Mouse (Mus musculus): ENCODE measurements around the gene Akt2. TPM values are rescaled to one million over a fixed set of nuclear protein-coding genes. Genes with fewer than 3 reads are reported as not detected.
"Not testable (repeated sequence)": the region's sequence is repeated elsewhere in the genome, so short reads cannot be mapped to it uniquely, and the experiment has no call there.

The Akt2 gene
- polyA plus RNA-seq, 1 experiment from 2014 or later = 74.8 TPM

DNA sequence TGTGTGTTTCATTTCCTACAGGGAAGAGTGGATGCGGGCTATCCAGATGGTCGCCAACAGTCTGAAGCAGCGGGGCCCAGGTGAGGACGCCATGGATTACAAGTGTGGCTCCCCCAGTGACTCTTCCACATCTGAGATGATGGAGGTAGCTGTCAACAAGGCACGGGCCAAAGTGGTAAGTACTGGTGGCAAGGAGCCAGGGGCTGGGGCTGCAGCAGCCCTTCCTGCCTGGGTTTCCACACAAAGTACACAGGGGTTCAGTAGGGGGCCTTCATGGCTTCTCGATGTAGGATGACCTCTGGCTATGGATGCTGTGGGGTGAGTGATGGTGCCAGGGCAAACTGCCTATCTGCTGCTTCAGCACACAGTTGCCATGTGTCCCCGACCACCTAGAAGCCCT lies 37.5 kb downstream of the Akt2 start:
- H3K4me1 ChIP-seq; H3K9me3 ChIP-seq; H3K27ac ChIP-seq; H3K27me3 ChIP-seq (replicated peaks); H3K9ac ChIP-seq; ATAC-seq (ENCODE audit: low FRiP score, low read depth); H3K4me3 ChIP-seq; H3K4me2 ChIP-seq (replicated peaks): not testable (repeated sequence)
- peaks cover 80% of the 10 kb centered on the region for H3K36me3 ChIP-seq
- WGBS = 96% methylated on average over 7 of the region's 7 CpGs

DNA sequence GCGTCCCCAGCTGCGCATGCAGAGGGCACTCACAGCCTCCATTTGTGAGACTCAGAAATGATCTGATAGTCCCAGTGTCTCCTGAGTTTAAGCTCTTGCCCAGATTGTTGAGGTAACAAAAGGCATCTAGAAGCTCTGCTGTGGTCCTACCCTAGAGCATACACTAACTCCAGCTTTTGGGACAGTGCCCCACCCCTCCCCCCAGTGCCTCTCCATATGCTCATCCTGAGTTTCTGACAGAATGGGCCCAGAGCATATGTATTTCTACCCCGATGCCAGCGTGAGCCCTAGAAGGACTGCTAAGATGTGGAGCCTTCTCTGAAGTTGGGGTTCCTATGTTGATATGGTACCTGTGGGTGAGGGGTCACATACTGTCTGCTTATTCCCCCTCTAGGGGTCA lies 40.1 kb downstream of the Akt2 start:
- ATAC-seq (ENCODE audit: low FRiP score, low read depth) = no peak
- Histone ChIP-seq H3K4me2 (replicated peaks) (no peak overlapping the region), H3K4me1 (no peaks in the 10 kb centered on the region), H3K9me3 (no peaks in the 10 kb centered on the region), H3K27me3 (replicated peaks) (no peaks in the 10 kb centered on the region), H3K9ac (no peak overlapping the region), H3K36me3 (peaks cover 81% of the 10 kb centered on the region), H3K4me3 (no peak overlapping the region), H3K27ac (no peak overlapping the region)
- WGBS = 97% methylated on average over 4 of the region's 4 CpGs

- ATAC-seq (ENCODE audit: low FRiP score, low read depth) = no peak
- 90% methylated on average over 6 of the region's 6 CpGs for WGBS
- Histone ChIP-seq H3K27ac (no peak overlapping the region), H3K9ac (no peak overlapping the region), H3K9me3 (no peaks in the 10 kb centered on the region), H3K4me1 (no peaks in the 10 kb centered on the region), H3K4me3 (no peak overlapping the region), H3K36me3 (peaks cover 81% of the 10 kb centered on the region), H3K27me3 (replicated peaks) (no peaks in the 10 kb centered on the region), H3K4me2 (replicated peaks) (no peak overlapping the region)
Observed at GRCm38 (mm10) chr7:27633166-27633565, 41.8 kb downstream of the Akt2 start.

DNA sequence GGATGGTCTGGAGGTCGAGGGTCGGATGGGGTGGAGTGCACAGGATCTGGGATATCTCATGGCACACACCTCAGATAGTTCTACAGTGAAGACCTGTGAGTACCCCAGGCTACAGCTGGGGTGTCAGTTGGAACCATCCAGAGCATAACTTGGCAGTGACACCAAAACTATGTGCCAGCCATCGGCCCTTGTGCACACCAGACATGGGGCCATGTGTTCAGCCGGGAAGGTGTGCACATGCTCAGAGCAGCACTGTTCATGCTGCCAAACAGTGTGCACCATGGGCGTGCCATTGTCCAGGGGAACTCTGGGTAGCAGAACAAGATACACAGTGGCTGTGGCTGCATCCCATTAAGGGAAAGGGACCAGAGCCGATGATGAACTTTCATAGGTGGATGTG lies 43.3 kb downstream of the Akt2 start:
- Histone ChIP-seq H3K4me2 (replicated peaks) (no peak overlapping the region), H3K27ac (no peak overlapping the region), H3K9me3 (no peaks in the 10 kb centered on the region), H3K9ac (no peak overlapping the region), H3K36me3 (peaks cover 70% of the 10 kb centered on the region), H3K4me1 (no peaks in the 10 kb centered on the region), H3K4me3 (no peak overlapping the region), H3K27me3 (replicated peaks) (no peaks in the 10 kb centered on the region)
- WGBS = 95% methylated on average over 6 of the region's 6 CpGs
- ATAC-seq (ENCODE audit: low FRiP score, low read depth) = no peak

- H3K9me3 ChIP-seq; ATAC-seq (ENCODE audit: low FRiP score, low read depth); H3K9ac ChIP-seq; H3K4me2 ChIP-seq (replicated peaks); H3K27ac ChIP-seq; H3K27me3 ChIP-seq (replicated peaks); H3K4me1 ChIP-seq; H3K4me3 ChIP-seq: not testable (repeated sequence)
- 94% methylated on average over 2 of the region's 2 CpGs for WGBS
- H3K36me3 ChIP-seq = peaks cover 68% of the 10 kb centered on the region
Observed at GRCm38 (mm10) chr7:27635094-27635493, 43.7 kb downstream of the Akt2 start.

DNA sequence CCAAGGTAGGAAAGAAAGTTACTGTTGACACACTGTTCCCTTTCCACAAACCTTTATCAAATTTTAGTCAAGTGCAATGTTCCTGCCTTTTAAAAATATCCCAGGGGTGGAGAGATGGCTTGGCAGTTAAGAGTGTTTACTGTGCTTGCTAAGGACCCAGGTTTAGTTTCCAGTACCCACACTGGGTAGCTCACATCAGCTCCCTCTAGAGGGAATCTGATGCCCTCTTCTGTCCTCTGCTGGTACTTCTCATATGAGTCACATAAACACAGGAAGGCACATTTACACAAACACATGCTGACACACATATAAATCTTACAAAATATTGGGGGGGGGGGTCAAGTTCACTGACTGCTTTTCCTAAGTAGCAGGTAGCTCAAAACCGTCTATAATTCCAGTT lies 53.1 kb downstream of the Akt2 start:
- Histone ChIP-seq H3K9me3 (no peaks in the 10 kb centered on the region), H3K9ac (no peak overlapping the region), H3K4me2 (replicated peaks) (no peak overlapping the region), H3K27ac (no peak overlapping the region), H3K36me3 (0 out of 2 replicates have a peak, but pooled peaks cover under 1% of the 10 kb centered on the region), H3K27me3 (replicated peaks) (no peaks in the 10 kb centered on the region), H3K4me3 (no peak overlapping the region), H3K4me1 (no peaks in the 10 kb centered on the region)
- WGBS = 68% methylated on average over 1 of the region's 1 CpGs
- ATAC-seq (ENCODE audit: low FRiP score, low read depth) = no peak

- 85% methylated on average over 7 of the region's 7 CpGs for WGBS
- H3K4me3 ChIP-seq = no peak overlapping the region
Observed at GRCm38 (mm10) chr7:27646516-27646915, 55.2 kb downstream of the Akt2 start.

DNA sequence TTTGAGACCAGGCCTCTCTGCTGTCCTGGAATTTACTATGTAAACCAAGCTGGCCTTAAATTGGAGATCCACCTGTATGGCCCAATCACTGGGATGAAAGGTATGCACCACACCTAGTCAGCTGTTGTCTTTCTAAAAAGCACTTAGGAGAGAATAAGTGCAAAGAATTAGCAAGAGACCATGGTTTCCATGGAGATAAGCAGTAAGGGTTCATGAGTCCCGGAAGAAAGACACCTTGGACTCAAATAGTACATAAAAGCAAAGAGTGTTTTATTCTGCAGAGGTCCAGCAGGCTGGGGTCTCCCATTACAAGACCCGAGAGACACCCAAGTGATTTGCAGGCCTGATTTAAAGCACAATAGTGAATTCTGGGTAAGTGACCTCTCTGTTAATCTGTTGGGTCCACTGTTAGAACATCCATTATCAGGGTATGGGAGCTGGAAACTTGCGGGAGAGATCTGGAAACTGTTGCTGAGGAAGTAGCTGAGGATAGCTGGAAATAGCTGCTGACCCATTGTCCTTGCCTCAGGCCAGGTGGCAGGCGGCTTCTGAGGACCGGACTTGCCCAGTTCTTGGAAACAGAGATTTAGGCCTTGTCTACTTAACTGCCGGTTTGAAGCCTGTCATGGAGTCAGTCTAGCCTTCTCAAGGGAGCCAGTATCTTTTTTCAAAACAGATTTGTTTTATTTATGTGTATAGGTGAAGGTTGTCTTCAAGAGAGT lies 56.1 kb downstream of the Akt2 start:
- no peaks in the 10 kb centered on the region for H3K36me3 ChIP-seq
- H3K4me3 ChIP-seq = no peak overlapping the region
- H3K9me3 ChIP-seq = no peaks in the 10 kb centered on the region
- WGBS = 84% methylated on average over 6 of the region's 6 CpGs
- no peak overlapping the region for H3K9ac ChIP-seq
- H3K4me2 ChIP-seq (replicated peaks) = no peak overlapping the region
- H3K27ac ChIP-seq = no peak overlapping the region
- H3K27me3 ChIP-seq (replicated peaks) = peaks cover 3% of the 10 kb centered on the region
- no peaks in the 10 kb centered on the region for H3K4me1 ChIP-seq
- ATAC-seq (ENCODE audit: low FRiP score, low read depth) = no peak

More at GRCm38 (mm10) chr7:27646516-27646915, 55.2 kb downstream of the Akt2 start:
- Histone ChIP-seq H3K4me1 (no peaks in the 10 kb centered on the region), H3K9me3 (no peaks in the 10 kb centered on the region), H3K27me3 (replicated peaks) (no peaks in the 10 kb centered on the region), H3K27ac (no peak overlapping the region), H3K36me3 (no peaks in the 10 kb centered on the region), H3K9ac (no peak overlapping the region), H3K4me2 (replicated peaks) (no peak overlapping the region)
- no peak for ATAC-seq (ENCODE audit: low FRiP score, low read depth)

GRCm38 (mm10) chr7:27649723-27650122 lies 58.4 kb downstream of the Akt2 start:
- no peak overlapping the region for H3K27ac ChIP-seq
- H3K4me2 ChIP-seq (replicated peaks) = no peak overlapping the region
- H3K9me3 ChIP-seq = no peaks in the 10 kb centered on the region
- peaks cover 16% of the 10 kb centered on the region for H3K27me3 ChIP-seq (replicated peaks)
- H3K9ac ChIP-seq = no peak overlapping the region
- 92% methylated on average over 11 of the region's 11 CpGs for WGBS
- peaks cover 5% of the 10 kb centered on the region; the same call in 1 of the 2 replicates for H3K4me1 ChIP-seq
- H3K36me3 ChIP-seq = no peaks in the 10 kb centered on the region
- no peak overlapping the region for H3K4me3 ChIP-seq
- ATAC-seq (ENCODE audit: low FRiP score, low read depth) = no peak

- Histone ChIP-seq H3K4me1 (peaks cover 5% of the 10 kb centered on the region; the same call in 1 of the 2 replicates), H3K4me3 (no peak overlapping the region)
- 7% methylated on average over 10 of the region's 10 CpGs for whole genome bisulfite sequencing
Observed at GRCm38 (mm10) chr7:27650949-27651348, 59.6 kb downstream of the Akt2 start.

DNA sequence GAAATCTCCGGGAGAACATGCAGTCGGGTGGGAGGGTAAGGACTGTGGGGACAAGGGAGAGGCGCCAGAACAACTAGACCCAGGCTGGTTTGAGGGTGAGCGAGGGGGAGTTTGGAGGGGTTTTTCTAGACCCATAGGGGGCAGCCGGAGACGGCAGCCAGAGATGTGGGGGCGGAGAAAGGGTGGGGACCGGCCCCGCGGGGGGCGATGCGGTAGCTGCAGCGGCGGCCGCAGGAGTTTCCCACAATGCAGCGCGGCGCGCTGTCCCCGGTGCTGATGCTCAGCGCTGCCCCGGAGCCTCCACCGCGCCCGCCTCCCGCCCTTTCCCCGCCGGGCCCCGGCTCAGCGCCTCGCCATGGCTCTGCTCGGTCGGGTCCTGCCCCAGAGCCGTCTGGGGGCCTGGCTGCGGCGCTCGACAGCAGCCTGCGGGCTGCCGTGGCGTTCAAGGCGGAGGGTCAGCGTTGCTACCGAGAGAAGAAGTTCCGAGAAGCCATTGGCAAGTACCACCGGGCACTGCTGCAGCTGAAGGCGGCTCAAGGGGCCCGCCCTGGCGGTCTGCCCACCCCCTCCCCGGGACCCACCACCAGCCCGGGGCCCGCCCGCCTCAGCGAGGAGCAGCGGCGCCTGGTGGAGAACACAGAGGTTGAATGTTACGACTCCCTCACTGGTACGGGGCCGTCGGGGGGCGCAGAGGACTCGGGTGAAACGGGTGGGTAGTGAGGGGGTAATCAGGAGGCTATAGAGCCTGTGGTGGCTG lies 62.5 kb downstream of the Akt2 start, which contains the start of gene Ttc9b:
Gene Ttc9b (plus strand): TSS at position 235 of the 757 bp plus-strand sequence.
- Histone ChIP-seq H3K4me2 (replicated peaks) (peak within 1 kb of the TSS; percentile 84), H3K4me1 (peaks cover 5% of the 10 kb centered on the region; the same call in 1 of the 2 replicates), H3K9me3 (no peaks in the 10 kb centered on the region), H3K9ac (peak within 1 kb of the TSS; percentile 81), H3K4me3 (peak within 1 kb of the TSS; percentile 57), H3K36me3 (peaks cover 32% of the 10 kb centered on the region), H3K27ac (peak within 1 kb of the TSS; percentile 47; the same call in 1 of the 2 replicates), H3K27me3 (replicated peaks) (peaks cover 47% of the 10 kb centered on the region)
- WGBS = 3% methylated on average over 62 of the region's 62 CpGs
- ATAC-seq (ENCODE audit: low FRiP score, low read depth) = peak; percentile 70

More at GRCm38 (mm10) chr7:27650949-27651348, 59.6 kb downstream of the Akt2 start:
- H3K9me3 ChIP-seq = no peaks in the 10 kb centered on the region
- H3K27ac ChIP-seq = no peak overlapping the region
- no peak for ATAC-seq (ENCODE audit: low FRiP score, low read depth)
- peaks cover 4% of the 10 kb centered on the region; the same call in 1 of the 2 replicates for H3K36me3 ChIP-seq
- peak overlapping the region; percentile 18; the same call in 1 of the 2 replicates for H3K4me2 ChIP-seq (replicated peaks)
- H3K27me3 ChIP-seq (replicated peaks) = peaks cover 24% of the 10 kb centered on the region
- no peak overlapping the region for H3K9ac ChIP-seq

DNA sequence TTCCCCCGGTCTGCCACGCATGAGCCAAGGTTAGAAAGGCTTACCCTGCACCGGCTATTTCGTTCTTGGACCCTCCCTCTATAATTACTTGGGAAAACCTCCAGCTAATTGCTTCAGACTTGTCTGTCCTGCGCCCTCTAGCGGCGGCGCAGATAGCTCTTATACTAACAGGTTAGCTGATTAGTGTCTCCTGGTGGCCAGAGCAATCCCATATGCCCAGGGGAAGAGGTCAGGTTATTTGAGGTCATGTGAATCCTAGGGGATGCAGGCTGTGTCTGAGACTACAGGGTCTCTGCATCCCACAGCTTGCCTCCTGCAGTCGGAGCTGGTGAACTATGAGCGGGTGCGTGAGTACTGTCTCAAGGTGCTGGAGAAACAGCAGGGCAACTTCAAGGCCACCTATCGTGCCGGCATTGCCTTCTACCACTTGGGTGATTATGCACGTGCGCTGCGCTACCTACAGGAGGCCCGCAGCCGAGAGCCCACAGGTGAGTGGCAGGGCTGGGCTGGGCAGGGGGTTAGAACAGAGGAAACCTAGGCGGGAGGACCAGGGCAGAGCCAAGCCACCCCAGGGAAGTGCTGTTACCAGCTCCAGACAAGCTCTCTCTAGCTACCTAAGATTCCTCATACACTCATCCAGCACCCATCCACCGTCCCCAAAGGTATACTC lies 63.4 kb downstream of the Akt2 start:
- 68% methylated on average over 20 of the region's 20 CpGs for WGBS
- 0 out of 2 replicates have a peak, but pooled peaks have one; percentile 4 for ATAC-seq (ENCODE audit: low FRiP score, low read depth)
- Histone ChIP-seq H3K36me3 (peaks cover 40% of the 10 kb centered on the region), H3K9ac (no peak overlapping the region), H3K9me3 (no peaks in the 10 kb centered on the region), H3K4me3 (peak overlapping the region; percentile 57), H3K4me1 (peaks cover 5% of the 10 kb centered on the region; the same call in 1 of the 2 replicates), H3K27ac (no peak overlapping the region), H3K4me2 (replicated peaks) (peak overlapping the region; percentile 84), H3K27me3 (replicated peaks) (peaks cover 53% of the 10 kb centered on the region)

Data from neural tube, embryonic 12.5 days (tissue).